9 mouse cellular contexts compared by ENCODE assay signal in the genomic region with DNA sequence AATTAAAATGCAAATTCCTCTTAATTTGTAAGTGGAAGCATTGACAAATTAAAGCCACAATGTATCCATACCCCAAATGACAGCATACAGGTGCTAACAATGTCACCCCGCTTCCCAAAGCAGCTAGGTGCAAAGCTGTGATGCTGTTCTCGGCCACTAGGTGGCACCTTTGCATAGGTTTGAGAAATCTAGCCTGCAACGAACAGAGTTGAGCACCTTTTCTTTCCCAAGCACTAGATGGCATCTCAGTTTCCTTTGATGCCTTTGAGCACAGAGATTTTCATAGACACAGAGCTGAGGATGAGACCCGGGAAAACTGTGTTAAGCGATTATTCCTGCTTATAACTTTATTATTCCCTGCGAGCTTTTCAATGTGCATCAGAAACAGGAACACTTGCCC.
A peak's percentile ranks its signal among the peaks of the same experiment; 100 is the strongest.
DNase-seq lines count a peak whose midpoint lies in the region; ATAC-seq and TF ChIP-seq lines count a peak whose summit lies in the region.
"Had no signal": no experiment of that assay in that cellular context is flagged by ENCODE, and none has a peak within 500 bp of the region (broad histone marks: within the 10 kb centered on the region; RNA-seq: fewer than 3 reads in every experiment).

No protein-coding gene starts in this region.

- no peak overlapping the region for H3K4me3 ChIP-seq in heart, embryonic 16.5 days (ENCODE audit: low read length)
- no peak overlapping the region for H3K4me3 ChIP-seq in liver, embryonic 14.5 days (ENCODE audit: insufficient read depth in 1 of 2, low read depth in 2 of 2, low read length in 2 of 2)
- H3K4me3 ChIP-seq in neural tube, embryonic 13.5 days = no peak overlapping the region
- H3K4me3 ChIP-seq: erythroblast, embryonic 14.5 days had no signal

- DNase-seq in CD4-positive, CD25-positive, alpha-beta regulatory T cell, adult 2 months (ENCODE audit: low read depth, low spot score) = peak; percentile 64
- peak; percentile 96 for DNase-seq in brain, adult 2 months (ENCODE audit: low read depth, low spot score)
- DNase-seq in fibroblast of lung, adult 2 months (ENCODE audit: low read depth) = peak; percentile 22
- DNase-seq in kidney, postnatal 25 days = peak; percentile 65 to 87
- peak; percentile 19 to 32 (median 30) for DNase-seq in liver, embryonic 14.5 days (ENCODE audit: low read depth in 3 of 3, low spot score in 3 of 3)
- DNase-seq in testis, postnatal 10 days (ENCODE audit: low spot score) = peak; percentile 86

- no peaks in the 10 kb centered on the region for H3K36me3 ChIP-seq in heart, embryonic 16.5 days (ENCODE audit: control insufficient read depth, insufficient read depth)
- H3K36me3 ChIP-seq in liver, embryonic 14.5 days (replicated peaks; ENCODE audit: control insufficient read depth, insufficient read depth, low read depth) = no peaks in the 10 kb centered on the region
- H3K36me3 ChIP-seq in neural tube, embryonic 13.5 days = no peaks in the 10 kb centered on the region

- peak; percentile 70 for ATAC-seq in heart, embryonic 16.5 days (replicated peaks; ENCODE audit: extremely low read depth, insufficient read depth, low FRiP score)
- peak; percentile 31; the same call in 1 of the 2 replicates for ATAC-seq in liver, embryonic 14.5 days (ENCODE audit: insufficient read depth)
- peak; percentile 94 for ATAC-seq in neural tube, embryonic 13.5 days (ENCODE audit: low read depth)

- no peak for TF ChIP-seq EP300 in liver, embryonic 14.5 days (IDR thresholded peaks at IDR 0.05; ENCODE audit: low read depth)

- no peaks in the 10 kb centered on the region for H3K27me3 ChIP-seq in heart, embryonic 16.5 days (ENCODE audit: control insufficient read depth, insufficient read depth, low read length)
- H3K27me3 ChIP-seq in liver, embryonic 14.5 days (ENCODE audit: control insufficient read depth, insufficient read depth, low read length) = no peaks in the 10 kb centered on the region
- 0 out of 2 replicates have a peak, but pooled peaks cover 3% of the 10 kb centered on the region for H3K27me3 ChIP-seq in neural tube, embryonic 13.5 days

- no peaks in the 10 kb centered on the region for H3K4me1 ChIP-seq in heart, embryonic 16.5 days (ENCODE audit: control insufficient read depth, insufficient read depth, low read length)
- no peaks in the 10 kb centered on the region for H3K4me1 ChIP-seq in liver, embryonic 14.5 days (replicated peaks; ENCODE audit: control insufficient read depth in 2 of 2, insufficient read depth in 2 of 2, low read length in 1 of 2)
- peaks cover 5% of the 10 kb centered on the region for H3K4me1 ChIP-seq in neural tube, embryonic 13.5 days (replicated peaks)

- H3K4me2 ChIP-seq in heart, embryonic 16.5 days (ENCODE audit: low read depth, low read length) = 0 out of 2 replicates have a peak overlapping the region, but pooled peaks have one; percentile 3
- H3K4me2 ChIP-seq in liver, embryonic 14.5 days (ENCODE audit: low read depth) = no peak overlapping the region
- H3K4me2 ChIP-seq in neural tube, embryonic 13.5 days = 0 out of 2 replicates have a peak overlapping the region, but pooled peaks have one; percentile 33

- peak; percentile 89 for TF ChIP-seq CTCF in liver, embryonic 14.5 days (IDR thresholded peaks at IDR 0.05; ENCODE audit: low read depth)

- no peak overlapping the region for H3K27ac ChIP-seq in heart, embryonic 16.5 days (ENCODE audit: low read length)
- H3K27ac ChIP-seq in liver, embryonic 14.5 days = no peak overlapping the region
- H3K27ac ChIP-seq in neural tube, embryonic 13.5 days (replicated peaks) = no peak overlapping the region

- WGBS in heart, embryonic 16.5 days = 7% methylated on average over 6 of the region's 6 CpGs
- 6% methylated on average over 6 of the region's 6 CpGs for WGBS in liver, embryonic 14.5 days (ENCODE audit: insufficient replicate concordance)
- WGBS in neural tube, embryonic 13.5 days = 3% methylated on average over 6 of the region's 6 CpGs

- H3K9ac ChIP-seq in heart, embryonic 16.5 days (ENCODE audit: low read length) = no peak overlapping the region
- H3K9ac ChIP-seq in liver, embryonic 14.5 days (replicated peaks) = no peak overlapping the region
- H3K9ac ChIP-seq in neural tube, embryonic 13.5 days = no peak overlapping the region

- no peaks in the 10 kb centered on the region for H3K9me3 ChIP-seq in heart, embryonic 16.5 days (replicated peaks; ENCODE audit: control insufficient read depth, low read length)
- no peaks in the 10 kb centered on the region for H3K9me3 ChIP-seq in liver, embryonic 14.5 days (ENCODE audit: control insufficient read depth, low read length)
- no peaks in the 10 kb centered on the region for H3K9me3 ChIP-seq in neural tube, embryonic 13.5 days

Comparison
In these comparisons a context has a peak if more than half of its experiments do, and no peak if none do; other contexts are left out.
1. DNase-seq: peak in every context shown above with its lines; median percentile 96 in brain, adult 2 months; 86 in testis, postnatal 10 days; 76 in kidney, postnatal 25 days; 64 in CD4-positive, CD25-positive, alpha-beta regulatory T cell, adult 2 months; 30 in liver, embryonic 14.5 days; 22 in fibroblast of lung, adult 2 months.
2. ATAC-seq: peak in every context shown above with its lines; median percentile 94 in neural tube, embryonic 13.5 days; 70 in heart, embryonic 16.5 days; 31 in liver, embryonic 14.5 days.